Mouse (Mus musculus) embryo, embryonic 9.5 days (tissue): ENCODE measurements around the gene Fam53b.

Source experiments
- DNase-seq: peaks from one replicate; pipeline ENCODE4 v3.0.0-alpha.2; 2017; ENCODE audit errors: extremely low spot score

Gene Fam53b

GRCm38 (mm10) chr7:132811716-132812618 is 1.7 kb downstream of the Fam53b start:
- peak; percentile 56 for DNase-seq

GRCm38 (mm10) chr7:132810879-132811278 is 2.8 kb downstream of the Fam53b start:
- peak; percentile 86 for DNase-seq

GRCm38 (mm10) chr7:132810368-132810767 is 3.3 kb downstream of the Fam53b start:
- DNase-seq = no peak

- DNase-seq = no peak
Measured at GRCm38 (mm10) chr7:132809721-132810120, 4.0 kb downstream of the Fam53b start.

GRCm38 (mm10) chr7:132808841-132809682 is 4.6 kb downstream of the Fam53b start:
- peak; percentile 74 for DNase-seq

- no peak for DNase-seq
Measured at GRCm38 (mm10) chr7:132808051-132808796, 5.5 kb downstream of the Fam53b start.

GRCm38 (mm10) chr7:132806926-132807857 is 6.5 kb downstream of the Fam53b start:
- DNase-seq = no peak

- DNase-seq = no peak
Measured at GRCm38 (mm10) chr7:132806286-132806685, 7.4 kb downstream of the Fam53b start.

GRCm38 (mm10) chr7:132804951-132805350 is 8.7 kb downstream of the Fam53b start:
- DNase-seq = no peak

GRCm38 (mm10) chr7:132804461-132804860 is 9.2 kb downstream of the Fam53b start:
- no peak for DNase-seq

GRCm38 (mm10) chr7:132803962-132804361 is 9.7 kb downstream of the Fam53b start:
- DNase-seq = no peak

- DNase-seq = no peak
Measured at GRCm38 (mm10) chr7:132803336-132803735, 10.3 kb downstream of the Fam53b start.

GRCm38 (mm10) chr7:132802691-132803090 is 11.0 kb downstream of the Fam53b start:
- no peak for DNase-seq

- no peak for DNase-seq
Measured at GRCm38 (mm10) chr7:132802066-132802465, 11.6 kb downstream of the Fam53b start.

- no peak for DNase-seq
Measured at GRCm38 (mm10) chr7:132801509-132801908, 12.2 kb downstream of the Fam53b start.

- DNase-seq = no peak
Measured at GRCm38 (mm10) chr7:132800868-132801267, 12.8 kb downstream of the Fam53b start.

GRCm38 (mm10) chr7:132799119-132800016 is 14.3 kb downstream of the Fam53b start:
- DNase-seq = no peak

- DNase-seq = no peak
Measured at GRCm38 (mm10) chr7:132795141-132795540, 18.5 kb downstream of the Fam53b start.

- DNase-seq = no peak
Measured at GRCm38 (mm10) chr7:132793467-132793866, 20.2 kb downstream of the Fam53b start.
